Mouse (Mus musculus) embryonic facial prominence, embryonic 14.5 days (tissue): Measurements from ENCODE around the gene Cmtm5. TPM values are rescaled to one million over a fixed set of nuclear protein-coding genes. Genes with fewer than 3 reads are reported as not detected.

Experiments used
- ATAC-seq: fragments of 200-750 bp; cut with Nextera tagmentation; 2 replicates; pipeline ENCODE4 v1.8.0; 2017; ENCODE audit warnings: low read depth, moderate number of reproducible peaks, moderate TSS enrichment
- DNase-seq: peaks from one replicate; pipeline ENCODE4 v3.0.0-alpha.2; 2015; ENCODE audit warnings: low spot score
- H3K27ac ChIP-seq: fragments of 300-500 bp; sonication (generic); replicated peaks from 2 replicates; pipeline ENCODE4 v1.5.1; 2014; ENCODE audit warnings: low read depth, mild to moderate bottlenecking, low read length, moderate library complexity
- H3K27me3 ChIP-seq: fragments of 300-500 bp; sonication (generic); replicated peaks from 2 replicates; pipeline ENCODE4 v1.6.1; 2014; ENCODE audit warnings: low read length; ENCODE audit not compliant: control insufficient read depth, insufficient read depth
- H3K36me3 ChIP-seq: fragments of 300-500 bp; sonication (generic); 2 replicates; pipeline ENCODE4 v1.6.1; 2014; ENCODE audit warnings: low read length, mixed read lengths; ENCODE audit not compliant: control insufficient read depth, insufficient read depth
- H3K4me1 ChIP-seq: fragments of 300-500 bp; sonication (generic); 2 replicates; pipeline ENCODE4 v1.6.1; 2014; ENCODE audit warnings: antibody characterized with exemption, low read length; ENCODE audit not compliant: control insufficient read depth, insufficient read depth
- H3K4me2 ChIP-seq: fragments of 300-500 bp; sonication (generic); 2 replicates; pipeline ENCODE4 v1.6.1; 2014; ENCODE audit warnings: low read depth, mild to moderate bottlenecking, low read length, moderate library complexity, mixed read lengths
- H3K4me3 ChIP-seq: fragments of 300-500 bp; sonication (generic); 2 replicates; pipeline ENCODE4 v1.5.1; 2014; ENCODE audit warnings: low read depth, mild to moderate bottlenecking, low read length
- H3K9ac ChIP-seq: fragments of 300-500 bp; sonication (generic); 2 replicates; pipeline ENCODE4 v1.6.1; 2014; ENCODE audit warnings: low read depth, mild to moderate bottlenecking, low read length, moderate library complexity, mixed read lengths
- H3K9me3 ChIP-seq: fragments of 300-500 bp; sonication (generic); 2 replicates; pipeline ENCODE4 v1.6.1; 2016; ENCODE audit warnings: low read length; ENCODE audit not compliant: control insufficient read depth
- WGBS: fragments of 180-500 bp; shearing (Covaris S2); extraction: QIAGEN DNeasy Blood & Tissue Kit; methylation state at CpG from one replicate; pipeline ENCODE4 v1.1.7; 2014; 5-methylcytosine and 5-hydroxymethylcytosine counted together
- polyA plus RNA-seq: library from polyadenylated mRNA; unstranded; fragments of >200 nt; fragmentation: Nextera tagmentation; extraction: Ambion mirVana; gene quantifications from 2 replicates; pipeline ENCODE4 v1.2.1, GENCODE M21; 2014

Gene Cmtm5
- polyA plus RNA-seq, 1 experiment from 2014 or later = 13.7 TPM

GRCm38 (mm10) chr14:54927296-54927695 lies 8.8 kb upstream of the Cmtm5 start:
- Histone ChIP-seq H3K27ac (peak overlapping the region; percentile 99), H3K9ac (peak overlapping the region; percentile 88), H3K4me1 (peaks cover 30% of the 10 kb centered on the region), H3K27me3 (no peaks in the 10 kb centered on the region), H3K4me2 (peak overlapping the region; percentile 69), H3K36me3 (peaks cover 9% of the 10 kb centered on the region), H3K9me3 (0 out of 2 replicates have a peak, but pooled peaks cover under 1% of the 10 kb centered on the region), H3K4me3 (peak overlapping the region; percentile 50)
- ATAC-seq (no peak), DNase-seq (no peak)
- WGBS = 12% methylated on average over 7 of the region's 7 CpGs

- no peak overlapping the region for H3K9ac ChIP-seq
- H3K4me1 ChIP-seq = peaks cover 27% of the 10 kb centered on the region
- DNase-seq = peak; percentile 22
- WGBS = 52% methylated on average over 5 of the region's 5 CpGs
- no peak for ATAC-seq
- no peak overlapping the region for H3K4me3 ChIP-seq
- no peaks in the 10 kb centered on the region for H3K27me3 ChIP-seq
- no peaks in the 10 kb centered on the region for H3K36me3 ChIP-seq
- H3K4me2 ChIP-seq = no peak overlapping the region
- H3K9me3 ChIP-seq = no peaks in the 10 kb centered on the region
- H3K27ac ChIP-seq = no peak overlapping the region
These were observed 6.3 kb upstream of the Cmtm5 start for GRCm38 (mm10) chr14:54929801-54930200.

GRCm38 (mm10) chr14:54930431-54930830 lies 5.6 kb upstream of the Cmtm5 start:
- Histone ChIP-seq H3K4me3 (no peak overlapping the region), H3K4me1 (peaks cover 27% of the 10 kb centered on the region), H3K9ac (no peak overlapping the region), H3K36me3 (no peaks in the 10 kb centered on the region), H3K4me2 (no peak overlapping the region), H3K27me3 (no peaks in the 10 kb centered on the region), H3K27ac (no peak overlapping the region), H3K9me3 (no peaks in the 10 kb centered on the region)
- DNase-seq = peak; percentile 69
- no peak for ATAC-seq
- WGBS = 20% methylated on average over 2 of the region's 2 CpGs

GRCm38 (mm10) chr14:54932645-54933150 lies 3.4 kb upstream of the Cmtm5 start, which contains the start of gene Il25:
Gene Il25, plus strand, starts transcription at chr14:54932695.
- peak; percentile 47 for ATAC-seq
- no peak within 1 kb of the TSS for H3K27ac ChIP-seq

GRCm38 (mm10) chr14:54936831-54937160 lies 735 bp downstream of the Cmtm5 start:
- H3K9me3 ChIP-seq = no peaks in the 10 kb centered on the region
- no peak for DNase-seq
- ATAC-seq = no peak
- H3K4me1 ChIP-seq = peaks cover 9% of the 10 kb centered on the region
- H3K9ac ChIP-seq = peak overlapping the region; percentile 39; the same call in 1 of the 2 replicates
- peak overlapping the region; percentile 25 for H3K4me2 ChIP-seq
- H3K4me3 ChIP-seq = no peak overlapping the region
- 30% methylated on average over 6 of the region's 6 CpGs for WGBS
- H3K27ac ChIP-seq = peak overlapping the region; percentile 82
- no peaks in the 10 kb centered on the region for H3K27me3 ChIP-seq
- no peaks in the 10 kb centered on the region for H3K36me3 ChIP-seq

More at GRCm38 (mm10) chr14:54932645-54933150, 3.4 kb upstream of the Cmtm5 start, which contains the start of gene Il25:
- Histone ChIP-seq H3K27me3 (no peaks in the 10 kb centered on the region), H3K9me3 (no peaks in the 10 kb centered on the region), H3K9ac (no peak within 1 kb of the TSS; the same call in 1 of the 2 replicates), H3K36me3 (no peaks in the 10 kb centered on the region), H3K4me1 (peaks cover 22% of the 10 kb centered on the region), H3K4me2 (no peak within 1 kb of the TSS), H3K4me3 (no peak within 1 kb of the TSS)
- DNase-seq = peak; percentile 86
- WGBS = 21% methylated on average over 5 of the region's 6 CpGs

- WGBS = 89% methylated on average over 16 of the region's 16 CpGs
- Histone ChIP-seq H3K4me3 (no peak overlapping the region), H3K27me3 (no peaks in the 10 kb centered on the region), H3K9me3 (no peaks in the 10 kb centered on the region), H3K27ac (no peak overlapping the region; the same call in 1 of the 2 replicates), H3K9ac (no peak overlapping the region), H3K36me3 (no peaks in the 10 kb centered on the region), H3K4me2 (peak overlapping the region; percentile 25; the same call in 1 of the 2 replicates), H3K4me1 (peaks cover 9% of the 10 kb centered on the region)
- no peak for ATAC-seq
- DNase-seq = no peak
These were observed 1.5 kb downstream of the Cmtm5 start for GRCm38 (mm10) chr14:54937361-54938182.

- H3K27ac ChIP-seq = no peak overlapping the region
- no peak overlapping the region for H3K9ac ChIP-seq
- no peaks in the 10 kb centered on the region for H3K9me3 ChIP-seq
- DNase-seq (no peak), ATAC-seq (no peak)
- 74% methylated on average over 15 of the region's 15 CpGs for WGBS
- no peaks in the 10 kb centered on the region for H3K27me3 ChIP-seq
- H3K4me3 ChIP-seq = no peak overlapping the region
- no peaks in the 10 kb centered on the region for H3K36me3 ChIP-seq
- H3K4me2 ChIP-seq = no peak overlapping the region
- peaks cover 2% of the 10 kb centered on the region; the same call in 1 of the 2 replicates for H3K4me1 ChIP-seq
These were observed 2.6 kb downstream of the Cmtm5 start for GRCm38 (mm10) chr14:54938431-54939219.

- no peaks in the 10 kb centered on the region for H3K36me3 ChIP-seq
- H3K27me3 ChIP-seq = no peaks in the 10 kb centered on the region
- no peak overlapping the region for H3K27ac ChIP-seq
- peaks cover 2% of the 10 kb centered on the region; the same call in 1 of the 2 replicates for H3K4me1 ChIP-seq
- no peak overlapping the region for H3K9ac ChIP-seq
- no peaks in the 10 kb centered on the region for H3K9me3 ChIP-seq
- no peak overlapping the region for H3K4me2 ChIP-seq
- no peak overlapping the region for H3K4me3 ChIP-seq
- ATAC-seq (no peak; the same call in 1 of the 2 replicates), DNase-seq (peak; percentile 70)
- 55% methylated on average over 12 of the region's 12 CpGs for WGBS
These were observed 3.5 kb downstream of the Cmtm5 start for GRCm38 (mm10) chr14:54939434-54940175.
